Mouse (Mus musculus) bone marrow, adult 2 months (tissue): ENCODE measurements around the gene St14.

Source experiments
- CTCF ChIP-seq: fragments of 200-500 bp; IDR thresholded peaks from 2 replicates; pipeline ENCODE4 v1.5.1; 2011; ENCODE audit warnings: low read length, control low read depth; ENCODE audit not compliant: control insufficient read depth, insufficient read depth
- POLR2A ChIP-seq: fragments of 200-500 bp; IDR thresholded peaks from 2 replicates; pipeline ENCODE4 v1.6.1; 2011; ENCODE audit warnings: low read depth, mild to moderate bottlenecking, control low read depth, low read length, borderline replicate concordance; ENCODE audit not compliant: control insufficient read depth

DNA sequence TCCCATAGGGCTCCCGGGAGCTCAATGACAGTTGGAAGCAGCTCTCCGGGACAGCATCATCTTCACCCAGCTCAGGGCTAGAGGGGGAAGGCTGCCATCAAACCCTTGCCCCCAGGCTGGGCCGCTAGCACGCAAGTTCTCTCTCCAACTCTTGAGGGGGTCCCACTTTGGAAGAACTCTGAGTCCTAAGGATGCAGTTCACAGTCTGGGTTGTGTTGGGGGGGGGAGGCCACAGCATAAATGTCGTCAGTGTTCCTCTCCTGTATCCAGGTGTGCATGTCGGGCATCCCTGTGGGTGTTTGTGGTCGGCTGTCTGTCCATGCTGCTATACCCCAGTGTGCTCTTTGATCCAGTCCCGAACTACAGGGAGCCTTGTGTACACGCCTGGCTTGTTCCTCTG is 42.1 kb downstream of the St14 start:
- no peak for TF ChIP-seq CTCF
- no peak for TF ChIP-seq POLR2A
